Mouse (Mus musculus): ENCODE results near the gene Trim16. TPM values are rescaled to one million over a fixed set of nuclear protein-coding genes. Genes with fewer than 3 reads are reported as not detected.

Gene Trim16
- 10.5 and 10.9 TPM in 2 replicates for polyA plus RNA-seq (2012; rRNA removed; ENCODE audit: low replicate concordance)

GRCm38 (mm10) chr11:62820059-62820541 lies at the start of gene Trim16:
Gene Trim16, plus strand, starts transcription at chr11:62820231.

GRCm38 (mm10) chr11:62788935-62789616 lies 31.0 kb upstream of the Trim16 start, which contains the start of gene Zfp286:
Gene Zfp286, minus strand, starts transcription at chr11:62789462.

DNA sequence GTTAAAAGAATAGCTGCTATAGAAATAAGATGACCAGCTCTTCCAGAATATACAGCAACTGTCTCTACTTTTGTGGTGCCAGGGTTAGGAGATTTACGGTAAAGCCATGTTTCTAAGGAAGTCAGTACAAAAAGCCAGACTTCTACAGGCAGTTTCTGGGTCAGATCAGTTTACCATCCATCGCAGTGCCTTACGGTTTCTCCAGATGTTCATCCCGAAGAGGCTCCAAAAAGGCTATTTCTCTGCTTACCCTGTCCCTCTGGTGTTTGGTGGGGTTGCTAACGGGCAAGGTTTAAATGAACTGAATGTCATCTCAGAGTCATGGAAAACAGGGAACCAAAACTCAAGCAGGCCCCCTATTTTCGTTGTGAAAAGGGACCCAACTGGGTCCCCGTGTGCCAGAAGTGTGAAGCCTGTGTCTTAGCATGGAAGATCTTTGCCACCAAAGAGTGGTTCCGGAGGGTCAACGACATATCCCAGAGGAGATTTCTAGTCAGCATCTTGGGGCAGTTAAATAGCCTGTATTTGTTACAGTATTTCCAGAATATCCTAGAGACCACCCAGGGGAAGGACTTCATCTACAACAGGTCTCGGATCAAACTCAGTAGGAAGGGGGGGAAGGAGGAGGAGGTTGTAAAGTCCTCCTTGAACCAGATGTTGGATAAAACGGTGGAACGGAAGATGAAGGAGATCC lies 27.1 kb downstream of the Trim16 start, which contains the start of gene Fbxw10:
Fbxw10 (plus strand) TSS at position 109 of the 694 bp plus-strand sequence.

DNA sequence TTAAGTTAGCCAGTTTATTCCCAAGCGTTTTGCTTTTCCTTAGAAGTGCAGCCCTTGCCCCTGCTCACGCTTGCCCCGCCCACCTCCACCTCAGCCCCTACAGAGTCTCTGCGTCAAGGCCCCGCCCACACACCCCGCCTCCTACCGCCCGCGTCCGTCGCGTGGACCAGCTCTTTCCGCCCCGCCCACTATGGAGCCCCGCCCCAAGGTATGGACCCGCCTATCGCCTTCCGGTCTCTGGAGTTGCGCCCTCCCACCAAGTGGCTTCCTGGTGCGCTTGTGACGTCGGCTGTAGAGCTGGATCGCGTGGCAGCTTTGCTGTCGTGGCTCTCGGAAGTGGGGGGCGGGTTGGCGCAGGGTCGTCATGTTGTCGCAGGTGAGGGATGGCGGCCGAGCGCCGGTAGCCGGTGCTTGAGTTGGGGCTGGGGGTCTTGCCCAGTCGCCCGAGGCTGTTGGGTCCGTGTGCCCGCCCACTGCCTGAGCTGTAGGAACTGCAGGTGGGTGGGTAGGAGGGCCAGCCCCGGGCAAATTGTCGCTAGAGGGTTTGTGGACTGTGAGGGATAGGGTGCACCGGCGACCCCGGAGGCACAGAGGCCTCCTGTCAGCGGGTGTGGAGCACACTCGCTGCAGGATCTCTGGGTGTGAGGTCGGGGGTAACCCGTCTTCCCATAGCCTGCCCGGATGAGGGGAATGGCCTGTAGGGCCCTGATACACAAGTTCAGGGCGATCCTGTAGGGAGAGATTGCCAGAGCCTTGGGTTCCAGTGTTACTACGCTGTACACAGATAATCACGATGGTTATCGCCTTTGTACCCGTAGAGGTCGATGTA lies 59.4 kb downstream of the Trim16 start, which contains the start of gene Tvp23b:
Tvp23b (plus strand) TSS at position 236 of the 829 bp plus-strand sequence.

Other genes with a start within 250 kb of the Trim16 start
- gene Trpv2, start 245.7 kb upstream of the Trim16 start, polyA plus RNA-seq (2012; rRNA removed; ENCODE audit: low replicate concordance), result 14.3 and 27.2 TPM in 2 replicates
- gene Lrrc75a, start 171.7 kb upstream of the Trim16 start, polyA plus RNA-seq (2012; rRNA removed; ENCODE audit: low replicate concordance), result 5.4 and 21.2 TPM in 2 replicates
- 8.0 and 53.5 TPM in 2 replicates for gene Mmgt2, start 171.6 kb upstream of the Trim16 start, polyA plus RNA-seq (2012; rRNA removed; ENCODE audit: low replicate concordance)
- gene Zfp287, start 88.3 kb upstream of the Trim16 start, polyA plus RNA-seq (2012; rRNA removed; ENCODE audit: low replicate concordance), result 1.7 and 3.8 TPM in 2 replicates
- not detected in 2 replicates for gene Gm10428, start 67.1 kb upstream of the Trim16 start, polyA plus RNA-seq (2012; rRNA removed; ENCODE audit: low replicate concordance)
- gene Zfp286, start 30.8 kb upstream of the Trim16 start, polyA plus RNA-seq (2012; rRNA removed; ENCODE audit: low replicate concordance), result 0.83 and 4.6 TPM in 2 replicates
- gene Fbxw10, start 26.8 kb downstream of the Trim16 start, polyA plus RNA-seq (2012; rRNA removed; ENCODE audit: low replicate concordance), result 0.41 and 0.52 TPM in 2 replicates
- 15.8 and 19.9 TPM in 2 replicates for gene Tvp23b, start 59.2 kb downstream of the Trim16 start, polyA plus RNA-seq (2012; rRNA removed; ENCODE audit: low replicate concordance)
- gene Cdrt4, start 131.0 kb downstream of the Trim16 start, polyA plus RNA-seq (2012; rRNA removed; ENCODE audit: low replicate concordance), result 0.24 TPM in 1 of 2 replicates, not detected in the other
- not detected in 2 replicates for gene Tekt3, start 241.4 kb downstream of the Trim16 start, polyA plus RNA-seq (2012; rRNA removed; ENCODE audit: low replicate concordance)

Data from subcutaneous adipose tissue, adult 2 months (tissue).